Mouse (Mus musculus): Measurements from ENCODE around the gene Gm20683. TPM values are rescaled to one million over a fixed set of nuclear protein-coding genes. Genes with fewer than 3 reads are reported as not detected.

The Gm20683 gene
- polyA plus RNA-seq, 1 experiment from 2014 or later: 0.86 TPM

- Histone ChIP-seq H3K4me1 (ENCODE audit: insufficient read depth, low read depth, low read length) (peaks cover 18% of the 10 kb centered on the region; the same call in 1 of the 2 replicates), H3K4me2 (replicated peaks; ENCODE audit: low read depth, low read length) (no peak overlapping the region), H3K9me3 (ENCODE audit: low read length) (no peaks in the 10 kb centered on the region), H3K4me3 (ENCODE audit: low read depth, low read length) (no peak overlapping the region), H3K27ac (ENCODE audit: low read length) (no peak overlapping the region), H3K9ac (replicated peaks; ENCODE audit: low read depth) (no peak overlapping the region), H3K36me3 (ENCODE audit: insufficient read depth, low read length) (peaks cover 13% of the 10 kb centered on the region; the same call in 1 of the 2 replicates), H3K27me3 (replicated peaks; ENCODE audit: insufficient read depth, low read length) (no peaks in the 10 kb centered on the region)
- WGBS: 84% methylated on average over 14 of the region's 14 CpGs
- no peak for TF ChIP-seq CTCF (IDR thresholded peaks at IDR 0.05)
- TF ChIP-seq EP300 (IDR thresholded peaks at IDR 0.05): no peak
- DNase-seq (ENCODE audit: low spot score) (no peak), ATAC-seq (no peak)
Measured at GRCm38 (mm10) chr17:25839455-25840235, 1.9 kb downstream of the Gm20683 start.

- Histone ChIP-seq H3K9me3 (ENCODE audit: low read length) (no peaks in the 10 kb centered on the region), H3K36me3 (ENCODE audit: insufficient read depth, low read length) (peaks cover 13% of the 10 kb centered on the region; the same call in 1 of the 2 replicates), H3K4me2 (replicated peaks; ENCODE audit: low read depth, low read length) (no peak overlapping the region), H3K4me3 (ENCODE audit: low read depth, low read length) (no peak overlapping the region), H3K4me1 (ENCODE audit: insufficient read depth, low read depth, low read length) (peaks cover 26% of the 10 kb centered on the region), H3K27ac (ENCODE audit: low read length) (no peak overlapping the region), H3K9ac (replicated peaks; ENCODE audit: low read depth) (no peak overlapping the region), H3K27me3 (replicated peaks; ENCODE audit: insufficient read depth, low read length) (no peaks in the 10 kb centered on the region)
- TF ChIP-seq CTCF (IDR thresholded peaks at IDR 0.05): no peak
- TF ChIP-seq EP300 (IDR thresholded peaks at IDR 0.05): no peak
- ATAC-seq (no peak), DNase-seq (ENCODE audit: low spot score) (no peak)
- whole genome bisulfite sequencing: 88% methylated on average over 4 of the region's 4 CpGs
Measured at GRCm38 (mm10) chr17:25838904-25839303, 2.7 kb downstream of the Gm20683 start.

DNA sequence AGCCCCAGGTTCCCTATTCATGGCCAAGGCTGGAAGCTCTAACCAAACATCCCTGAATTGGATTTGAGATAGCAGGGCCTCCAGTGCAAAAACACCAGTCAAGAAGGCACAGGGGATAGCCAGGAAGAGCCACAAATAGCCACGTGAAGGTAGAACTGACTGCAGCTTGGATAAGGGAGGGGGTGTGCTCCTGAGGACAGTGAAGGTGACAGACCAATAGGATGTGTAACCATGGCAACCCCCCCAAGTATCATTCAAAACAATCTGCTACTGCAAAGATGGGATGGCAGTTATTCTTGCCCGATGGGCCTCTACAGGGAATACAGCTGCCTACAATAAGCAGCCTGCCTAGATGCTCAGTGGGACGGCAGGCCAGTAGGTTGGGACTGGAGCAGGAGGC, 4.0 kb downstream of the Gm20683 start:
- no peaks in the 10 kb centered on the region for H3K9me3 ChIP-seq (ENCODE audit: low read length)
- peaks cover 13% of the 10 kb centered on the region; the same call in 1 of the 2 replicates for H3K36me3 ChIP-seq (ENCODE audit: insufficient read depth, low read length)
- H3K4me2 ChIP-seq (replicated peaks; ENCODE audit: low read depth, low read length): no peak overlapping the region
- H3K4me1 ChIP-seq (ENCODE audit: insufficient read depth, low read depth, low read length): peaks cover 25% of the 10 kb centered on the region
- WGBS: 44% methylated on average over 3 of the region's 3 CpGs
- no peak overlapping the region for H3K27ac ChIP-seq (ENCODE audit: low read length)
- H3K4me3 ChIP-seq (ENCODE audit: low read depth, low read length): no peak overlapping the region
- TF ChIP-seq EP300 (IDR thresholded peaks at IDR 0.05) (no peak), CTCF (IDR thresholded peaks at IDR 0.05) (no peak)
- no peak for DNase-seq (ENCODE audit: low spot score)
- no peaks in the 10 kb centered on the region for H3K27me3 ChIP-seq (replicated peaks; ENCODE audit: insufficient read depth, low read length)
- no peak overlapping the region for H3K9ac ChIP-seq (replicated peaks; ENCODE audit: low read depth)
- ATAC-seq: no peak

DNA sequence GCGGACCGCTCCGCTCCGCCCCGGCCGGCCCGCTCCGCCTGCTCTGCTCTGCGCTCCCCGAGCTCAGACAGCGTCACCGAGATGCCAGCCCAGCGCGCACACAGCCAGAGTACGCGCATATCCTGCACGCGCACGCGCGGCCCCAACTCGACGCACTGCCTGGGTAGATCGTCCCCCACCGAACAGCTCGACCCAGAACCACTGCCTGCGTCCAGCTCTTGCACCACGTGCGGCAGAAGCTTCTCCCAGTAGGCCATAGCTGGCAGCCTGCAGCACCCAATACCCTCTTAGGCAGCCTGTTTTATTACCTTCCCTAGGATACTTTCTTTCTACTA, 4.5 kb downstream of the Gm20683 start, which contains the start of gene Rhbdl1:
Gene Rhbdl1, minus strand, starts transcription at position 220 of the 335 bp plus-strand sequence.
- WGBS: under 1% methylated on average over 22 of the region's 29 CpGs

DNA sequence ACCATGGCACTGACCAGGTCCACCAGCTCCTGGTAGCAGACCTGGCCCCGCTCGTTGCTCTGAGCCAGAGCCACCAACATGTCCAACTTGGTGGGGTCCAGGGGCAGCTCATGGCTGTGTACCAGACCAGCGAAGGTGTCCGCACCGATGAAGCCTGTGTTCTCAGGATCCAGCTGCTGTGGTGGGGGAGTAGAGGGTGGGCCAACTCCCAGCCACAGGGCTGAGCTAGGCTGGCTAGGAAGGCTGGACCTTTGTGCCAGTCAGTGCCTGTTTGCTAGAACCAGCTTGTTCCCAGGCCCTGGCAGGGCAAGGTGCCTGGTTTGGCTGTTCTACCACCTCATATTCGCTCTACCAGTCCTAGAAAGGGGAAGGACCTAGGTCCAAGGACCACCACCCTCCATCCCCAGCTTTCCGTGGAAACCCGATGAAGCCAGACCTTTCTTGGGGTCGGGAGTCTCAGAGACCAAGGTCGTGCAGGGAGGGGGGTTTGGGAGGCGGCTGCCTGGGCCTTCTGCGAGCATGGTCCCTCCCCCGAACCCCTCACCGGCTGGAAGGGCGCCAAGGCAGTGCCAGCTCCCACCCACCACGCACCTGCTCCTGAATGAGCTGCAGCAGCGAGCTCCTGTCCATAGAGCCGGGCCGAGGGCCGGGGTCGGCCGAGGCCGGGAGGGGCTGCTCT, 5.0 kb downstream of the Gm20683 start:
- Histone ChIP-seq H3K9me3 (ENCODE audit: low read length) (no peaks in the 10 kb centered on the region), H3K9ac (replicated peaks; ENCODE audit: low read depth) (no peak overlapping the region), H3K27ac (ENCODE audit: low read length) (no peak overlapping the region), H3K4me1 (ENCODE audit: insufficient read depth, low read depth, low read length) (peaks cover 33% of the 10 kb centered on the region), H3K36me3 (ENCODE audit: insufficient read depth, low read length) (peaks cover 5% of the 10 kb centered on the region; the same call in 1 of the 2 replicates), H3K4me3 (ENCODE audit: low read depth, low read length) (peak overlapping the region; percentile 31; the same call in 1 of the 2 replicates), H3K4me2 (replicated peaks; ENCODE audit: low read depth, low read length) (peak overlapping the region; percentile 68), H3K27me3 (replicated peaks; ENCODE audit: insufficient read depth, low read length) (no peaks in the 10 kb centered on the region)
- no peak for ATAC-seq
- DNase-seq (ENCODE audit: low spot score): no peak
- WGBS: 26% methylated on average over 20 of the region's 23 CpGs
- no peak for TF ChIP-seq CTCF (IDR thresholded peaks at IDR 0.05)
- TF ChIP-seq EP300 (IDR thresholded peaks at IDR 0.05): no peak

More for the DNA sequence above, 4.5 kb downstream of the Gm20683 start, which contains the start of gene Rhbdl1:
- Histone ChIP-seq H3K27me3 (replicated peaks; ENCODE audit: insufficient read depth, low read length) (no peaks in the 10 kb centered on the region), H3K4me3 (ENCODE audit: low read depth, low read length) (peak within 1 kb of the TSS; percentile 31; the same call in 1 of the 2 replicates), H3K4me1 (ENCODE audit: insufficient read depth, low read depth, low read length) (peaks cover 28% of the 10 kb centered on the region), H3K27ac (ENCODE audit: low read length) (no peak within 1 kb of the TSS), H3K36me3 (ENCODE audit: insufficient read depth, low read length) (peaks cover 8% of the 10 kb centered on the region; the same call in 1 of the 2 replicates), H3K9ac (replicated peaks; ENCODE audit: low read depth) (no peak within 1 kb of the TSS), H3K9me3 (ENCODE audit: low read length) (no peaks in the 10 kb centered on the region), H3K4me2 (replicated peaks; ENCODE audit: low read depth, low read length) (peak within 1 kb of the TSS; percentile 68)
- DNase-seq (ENCODE audit: low spot score): peak; percentile 62
- ATAC-seq: no peak
- TF ChIP-seq CTCF (IDR thresholded peaks at IDR 0.05): no peak
- TF ChIP-seq EP300 (IDR thresholded peaks at IDR 0.05): no peak

GRCm38 (mm10) chr17:25835816-25836215, 5.7 kb downstream of the Gm20683 start:
- peaks cover 39% of the 10 kb centered on the region for H3K4me1 ChIP-seq (ENCODE audit: insufficient read depth, low read depth, low read length)
- TF ChIP-seq CTCF (IDR thresholded peaks at IDR 0.05) (no peak), EP300 (IDR thresholded peaks at IDR 0.05) (no peak)
- H3K27ac ChIP-seq (ENCODE audit: low read length): no peak overlapping the region
- no peak for DNase-seq (ENCODE audit: low spot score)
- H3K9ac ChIP-seq (replicated peaks; ENCODE audit: low read depth): no peak overlapping the region
- H3K9me3 ChIP-seq (ENCODE audit: low read length): no peaks in the 10 kb centered on the region
- peaks cover 6% of the 10 kb centered on the region; the same call in 1 of the 2 replicates for H3K36me3 ChIP-seq (ENCODE audit: insufficient read depth, low read length)
- H3K27me3 ChIP-seq (replicated peaks; ENCODE audit: insufficient read depth, low read length): no peaks in the 10 kb centered on the region
- 84% methylated on average over 16 of the region's 16 CpGs for WGBS
- no peak overlapping the region for H3K4me3 ChIP-seq (ENCODE audit: low read depth, low read length)
- H3K4me2 ChIP-seq (replicated peaks; ENCODE audit: low read depth, low read length): no peak overlapping the region
- ATAC-seq: no peak

Measured in lung, postnatal 0 days (tissue).